Mouse (Mus musculus) layer of hippocampus, adult 2 months (tissue): ENCODE results near the gene A630076J17Rik. TPM values are rescaled to one million over a fixed set of nuclear protein-coding genes. Genes with fewer than 3 reads are reported as not detected.

Experiments
- DNase-seq, 2 experiments: peaks; one replicate each; pipeline ENCODE4 v3.0.0; 2022; ENCODE audit warnings: low spot score in 2 of 2
- H3K27ac ChIP-seq: fragments of 200-600 bp; 2 replicates; pipeline ENCODE4 v1.8.1; 2022
- H3K4me3 ChIP-seq: fragments of 200-600 bp; 2 replicates; pipeline ENCODE4 v1.8.1; 2022; ENCODE audit warnings: mild to moderate bottlenecking
- CTCF ChIP-seq: fragments of 200-600 bp; conservative IDR thresholded peaks from 2 replicates; pipeline ENCODE4 v1.8.1; 2022; ENCODE audit warnings: antibody characterized with exemption, mild to moderate bottlenecking, moderate library complexity
- total RNA-seq, 2 experiments: library from RNA; stranded (reverse); gene quantifications; 2 replicates each; pipeline ENCODE4 v1.2.3; 2021

Gene A630076J17Rik
- total RNA-seq, 2 experiments from 2014 or later = not detected

DNA sequence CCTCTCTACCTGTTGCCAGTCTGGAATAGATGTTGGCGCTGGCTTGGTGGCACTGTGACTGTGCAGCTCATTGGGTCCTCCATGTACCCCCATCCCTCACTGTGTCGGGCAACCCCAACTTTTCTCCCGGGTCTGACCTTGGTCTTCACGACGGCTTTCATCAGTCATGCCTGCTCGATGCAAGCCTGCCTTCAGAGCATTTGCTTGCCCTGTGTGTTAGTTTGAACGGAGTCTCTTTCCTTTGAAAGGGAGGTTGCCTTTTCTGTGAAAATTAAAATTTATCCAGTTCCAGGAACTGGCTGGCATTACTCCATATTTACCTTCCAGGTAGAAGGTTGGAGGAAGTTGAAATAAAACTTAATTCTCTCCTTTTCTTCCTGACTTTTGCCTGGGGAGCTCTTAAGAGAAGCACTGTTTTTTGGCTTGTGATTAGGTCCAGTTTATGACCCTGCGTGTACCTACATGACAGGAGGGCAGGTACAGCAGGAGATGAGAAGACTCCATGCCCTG is 8.1 kb downstream of the A630076J17Rik start:
- no peak overlapping the region for H3K27ac ChIP-seq
- no peak for DNase-seq
- no peak for TF ChIP-seq CTCF

DNA sequence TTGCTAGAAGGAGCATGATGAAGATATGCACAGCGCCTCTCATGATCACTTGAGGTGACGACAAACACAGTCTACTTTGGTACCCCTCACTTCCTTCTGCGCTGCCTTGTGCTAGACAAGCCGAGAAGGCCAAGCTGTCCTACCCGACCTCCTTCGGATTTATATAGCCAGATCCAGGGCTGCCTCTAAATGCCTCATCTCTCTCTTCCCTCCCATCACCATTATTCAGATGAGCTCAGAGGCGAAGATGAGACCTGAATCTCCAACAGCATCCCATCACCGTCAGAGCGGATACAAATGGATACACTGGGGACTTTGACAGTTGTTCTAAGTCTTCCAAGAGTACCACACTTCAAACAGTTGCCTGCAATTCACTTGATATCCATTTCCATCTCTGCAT is 9.2 kb downstream of the A630076J17Rik start, which contains the start of gene Prok1:
Gene Prok1, minus strand, starts transcription at position 101 of the 400 bp plus-strand sequence.
- Histone ChIP-seq H3K4me3 (no peak within 1 kb of the TSS), H3K27ac (no peak within 1 kb of the TSS)
- DNase-seq = no peak
- no peak for TF ChIP-seq CTCF

More for the DNA sequence above, 8.1 kb downstream of the A630076J17Rik start:
- no peak overlapping the region for H3K4me3 ChIP-seq

DNA sequence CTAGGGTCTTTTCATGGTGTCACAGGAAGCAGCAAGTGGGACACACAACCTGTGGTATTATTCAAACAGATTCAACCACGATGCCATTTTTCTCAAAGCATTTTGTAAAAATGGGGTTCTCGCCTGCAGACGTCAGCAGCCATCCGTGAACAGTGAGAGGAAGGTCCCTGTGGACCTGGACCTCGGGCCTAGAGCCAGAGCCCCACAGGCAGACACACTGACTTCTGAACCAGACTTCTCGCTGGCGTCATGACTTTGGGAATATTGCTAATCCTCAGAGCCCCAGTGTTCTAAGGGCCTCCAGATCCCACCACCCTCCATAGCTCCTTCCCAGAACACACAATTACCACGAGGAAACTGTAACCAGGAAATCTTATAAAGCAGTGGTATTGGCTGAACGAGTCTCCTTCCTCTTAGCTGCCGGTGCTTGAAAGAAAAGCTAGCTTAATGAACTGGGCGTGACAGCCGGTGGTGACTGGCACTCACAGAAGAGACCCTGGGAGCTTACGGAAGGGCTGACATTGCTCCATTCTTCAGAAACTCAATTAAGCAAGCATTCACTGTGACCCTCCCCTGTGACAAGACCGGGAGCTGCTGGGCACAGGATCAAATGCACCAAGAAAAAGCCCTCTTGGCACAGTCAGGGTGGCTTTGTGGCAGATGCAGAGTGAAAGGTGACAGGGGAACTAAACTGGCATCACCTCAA is 11.1 kb downstream of the A630076J17Rik start:
- Histone ChIP-seq H3K4me3 (no peak overlapping the region), H3K27ac (no peak overlapping the region)
- no peak for TF ChIP-seq CTCF
- DNase-seq = no peak

DNA sequence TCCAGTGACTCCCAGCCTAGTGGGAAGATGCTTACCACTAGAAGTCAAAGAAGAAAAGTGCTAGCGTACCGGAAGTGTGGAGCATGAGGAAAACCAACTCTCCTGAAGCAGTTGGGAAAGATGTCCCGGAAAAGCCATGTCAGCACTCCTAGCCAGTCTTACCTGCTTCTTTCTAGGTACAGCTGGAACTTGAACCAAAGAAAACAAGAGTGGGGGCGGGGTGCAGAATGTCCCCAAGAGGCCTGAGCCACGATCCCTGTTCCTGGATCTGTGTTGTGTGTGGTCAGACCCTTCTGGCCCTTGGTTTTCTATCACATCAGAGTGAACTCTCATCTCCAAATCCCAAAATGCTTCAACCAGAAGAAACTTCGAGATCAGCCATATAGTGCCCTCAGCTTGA is 16.5 kb downstream of the A630076J17Rik start:
- Histone ChIP-seq H3K4me3 (no peak overlapping the region), H3K27ac (no peak overlapping the region)

DNA sequence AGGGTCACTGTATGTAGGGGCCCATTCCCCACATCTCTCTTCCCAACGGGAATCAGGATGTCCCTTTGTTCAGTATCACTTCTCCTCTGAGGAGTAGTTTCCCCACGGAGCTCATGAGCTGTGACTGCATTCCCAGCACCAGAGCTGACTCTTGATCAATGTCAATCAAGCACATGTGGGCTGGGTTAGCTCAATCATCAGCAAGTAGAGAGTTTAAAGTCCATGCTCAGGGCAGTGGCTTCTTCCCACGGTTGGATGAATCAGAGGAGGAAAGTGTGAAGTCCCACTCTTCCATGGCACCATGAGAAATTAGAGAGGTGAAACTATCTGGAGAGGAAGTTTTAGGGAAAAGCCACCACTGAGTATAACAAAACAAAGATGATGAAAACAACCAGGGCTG is 18.6 kb downstream of the A630076J17Rik start:
- no peak for TF ChIP-seq CTCF
- Histone ChIP-seq H3K4me3 (no peak overlapping the region), H3K27ac (no peak overlapping the region)
- DNase-seq = no peak

More for the DNA sequence above, 16.5 kb downstream of the A630076J17Rik start:
- no peak for DNase-seq
- no peak for TF ChIP-seq CTCF

DNA sequence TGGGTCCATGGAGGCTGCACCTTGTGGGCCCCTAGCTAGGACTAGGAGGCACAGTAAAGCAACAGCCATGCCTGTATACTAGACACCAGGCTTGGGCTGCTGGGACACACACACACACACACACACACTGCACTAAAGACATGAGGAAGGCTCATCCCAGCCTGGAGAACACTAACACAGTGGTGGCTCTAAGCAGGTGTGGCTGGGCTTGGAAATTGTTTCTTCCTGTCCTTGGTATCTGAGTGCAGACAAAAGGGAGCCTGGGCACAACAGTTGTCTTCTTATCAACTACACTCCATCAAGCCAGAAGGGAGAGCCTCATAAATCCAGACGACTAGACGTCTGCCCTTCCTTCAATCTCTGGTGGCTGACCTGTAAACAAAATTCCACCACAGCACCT is 19.9 kb downstream of the A630076J17Rik start:
- no peak overlapping the region for H3K27ac ChIP-seq
- no peak overlapping the region for H3K4me3 ChIP-seq
- TF ChIP-seq CTCF = no peak
- no peak for DNase-seq

DNA sequence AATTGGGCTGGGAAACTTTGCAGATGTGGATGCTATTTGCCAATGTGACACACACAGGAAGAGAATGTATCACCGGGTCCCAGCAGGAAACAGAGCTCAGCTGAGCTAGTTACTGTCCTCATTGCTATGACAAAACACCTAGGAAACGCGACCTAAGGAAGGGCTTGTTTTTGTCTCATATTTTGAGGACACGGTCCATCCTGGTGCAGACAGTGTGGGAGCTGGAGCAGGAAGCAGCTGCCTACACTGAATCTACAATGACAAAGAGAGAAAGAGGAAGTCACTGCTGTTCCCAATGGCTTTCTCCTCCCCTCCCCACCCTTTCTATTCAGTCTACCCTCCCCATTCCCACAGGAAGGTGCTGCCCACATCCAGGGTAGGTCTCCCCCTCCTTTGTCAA is 21.6 kb downstream of the A630076J17Rik start:
- no peak for DNase-seq
- no peak overlapping the region for H3K27ac ChIP-seq
- no peak overlapping the region for H3K4me3 ChIP-seq
- TF ChIP-seq CTCF = no peak

DNA sequence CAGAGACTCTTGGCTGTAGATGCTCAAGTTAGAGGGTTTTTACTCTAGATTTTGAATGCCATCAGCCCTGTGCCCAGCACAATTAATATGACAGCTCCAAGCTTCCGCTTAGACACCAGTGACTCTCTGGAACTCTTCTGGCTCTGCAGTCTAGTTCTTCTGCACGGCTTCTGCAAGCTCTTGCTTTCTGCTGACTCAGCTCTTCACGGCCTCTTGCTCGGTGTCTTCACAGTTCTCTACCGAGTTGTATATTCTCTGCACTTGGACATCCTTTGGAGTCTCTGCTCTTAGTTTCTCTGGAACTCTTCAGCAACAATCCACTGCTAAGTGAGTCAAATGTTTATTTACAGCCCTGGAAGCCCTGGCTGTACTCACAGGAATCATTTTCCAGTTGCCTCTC is 23.5 kb downstream of the A630076J17Rik start:
- DNase-seq = no peak
- Histone ChIP-seq H3K4me3 (no peak overlapping the region), H3K27ac (no peak overlapping the region)
- TF ChIP-seq CTCF = no peak

DNA sequence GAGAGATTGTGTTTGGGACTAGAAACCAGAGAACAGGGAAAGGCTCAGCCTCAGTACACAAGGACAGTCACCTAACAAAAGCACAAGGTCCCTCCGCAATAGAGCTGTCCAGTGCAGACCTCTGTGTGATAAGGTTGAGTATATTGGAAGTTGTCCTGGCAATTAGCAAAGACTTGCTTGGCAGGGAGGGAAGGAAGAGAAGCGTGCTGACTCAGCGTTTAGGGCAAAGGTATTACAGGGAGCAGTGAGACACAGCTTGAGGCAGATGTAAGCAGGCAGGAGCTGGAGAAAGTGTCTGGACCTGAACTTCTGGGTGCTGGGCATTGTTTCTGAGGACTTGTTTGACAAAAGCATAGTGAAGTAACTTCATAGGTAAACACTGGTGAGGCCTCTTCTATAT is 25.6 kb downstream of the A630076J17Rik start:
- DNase-seq = no peak
- Histone ChIP-seq H3K27ac (no peak overlapping the region), H3K4me3 (no peak overlapping the region)
- TF ChIP-seq CTCF = no peak

DNA sequence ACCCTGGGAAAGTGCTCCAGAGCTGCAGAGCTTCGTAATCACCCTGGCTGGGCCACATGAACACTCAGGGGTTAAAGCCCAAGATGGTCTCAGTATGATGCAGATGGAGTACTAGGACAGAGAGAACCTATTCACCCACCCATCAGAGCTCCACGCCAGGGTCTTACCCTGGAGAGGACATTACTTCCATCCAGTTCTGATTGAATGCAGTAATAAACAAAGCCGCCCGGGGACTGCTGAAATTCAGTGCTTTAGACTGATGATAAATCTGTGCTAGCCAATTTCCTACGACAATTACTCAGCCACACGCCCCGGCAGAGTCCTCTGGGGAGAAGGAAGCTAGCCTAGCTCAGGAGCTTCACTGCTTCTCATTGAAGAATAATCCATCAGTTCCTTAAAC is 26.3 kb downstream of the A630076J17Rik start:
- H3K4me3 ChIP-seq = no peak overlapping the region
- TF ChIP-seq CTCF = no peak
- H3K27ac ChIP-seq = peak overlapping the region; percentile 76; the same call in 1 of the 2 replicates
- no peak for DNase-seq

DNA sequence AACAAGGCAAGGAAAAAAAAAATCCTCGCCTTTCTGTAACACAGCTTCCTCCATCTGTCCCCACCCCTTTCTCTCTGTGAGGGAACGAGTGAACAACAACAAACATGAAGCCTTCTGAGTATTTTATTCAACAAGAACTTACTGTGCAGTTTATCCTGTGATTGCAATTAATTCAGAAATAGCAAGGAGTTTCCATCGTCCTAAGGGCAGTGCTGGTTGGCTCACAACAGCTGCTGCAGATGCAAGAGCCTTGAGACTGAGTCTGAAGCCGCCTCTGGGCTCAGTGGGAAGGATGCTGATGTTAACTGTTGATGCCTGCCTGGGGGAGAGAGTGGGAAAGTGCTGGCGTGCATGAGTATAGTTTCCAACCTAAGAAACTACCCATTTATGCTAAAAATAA is 27.5 kb downstream of the A630076J17Rik start:
- no peak for TF ChIP-seq CTCF
- Histone ChIP-seq H3K27ac (peak overlapping the region; percentile 76), H3K4me3 (no peak overlapping the region)
- peak in 1 of 2 experiments; percentile 45 for DNase-seq

DNA sequence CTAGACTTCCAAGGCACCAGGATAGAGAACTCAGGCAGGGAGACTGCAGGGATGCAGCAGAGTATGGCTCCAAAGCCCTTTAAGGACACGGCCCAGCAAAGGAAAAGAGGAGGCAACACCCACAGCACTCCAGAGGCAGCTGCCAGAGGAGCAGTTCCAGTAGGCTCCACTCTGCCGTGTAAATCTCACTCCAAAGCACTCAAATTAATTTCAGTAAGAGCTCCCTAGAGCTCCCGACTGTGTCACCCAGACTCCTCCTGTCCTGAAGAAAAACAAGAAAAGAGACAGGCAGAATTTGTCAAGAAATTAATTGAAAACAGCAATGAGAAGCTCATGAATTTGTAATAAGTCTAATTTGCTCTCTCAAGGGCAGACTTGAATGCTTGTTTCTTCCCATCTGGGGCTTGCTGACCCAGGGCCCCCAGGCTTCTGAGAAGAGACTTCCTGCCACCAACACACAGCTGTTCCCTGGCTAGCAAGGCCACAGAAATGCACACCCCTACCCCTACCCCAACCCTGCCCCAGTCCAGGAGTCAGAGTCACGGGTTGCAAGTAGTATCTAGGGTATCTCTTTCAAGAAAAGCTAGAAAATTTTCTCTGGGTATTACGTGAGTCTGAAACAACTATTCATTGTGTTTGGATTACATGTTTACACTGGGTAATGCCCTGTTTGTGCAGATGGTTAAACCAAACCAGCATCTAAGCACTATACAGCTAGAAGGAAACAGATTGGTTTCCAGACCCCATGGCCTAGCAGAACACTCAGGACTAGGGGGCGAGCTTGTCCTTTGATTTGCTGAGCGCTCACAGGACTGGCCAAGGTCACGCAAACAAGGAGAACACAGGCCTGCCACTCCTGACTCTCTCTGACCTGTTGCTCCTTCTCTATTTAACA is 30.8 kb downstream of the A630076J17Rik start:
- peak overlapping the region; percentile 86 for H3K27ac ChIP-seq
- no peak for DNase-seq
- no peak overlapping the region for H3K4me3 ChIP-seq

DNA sequence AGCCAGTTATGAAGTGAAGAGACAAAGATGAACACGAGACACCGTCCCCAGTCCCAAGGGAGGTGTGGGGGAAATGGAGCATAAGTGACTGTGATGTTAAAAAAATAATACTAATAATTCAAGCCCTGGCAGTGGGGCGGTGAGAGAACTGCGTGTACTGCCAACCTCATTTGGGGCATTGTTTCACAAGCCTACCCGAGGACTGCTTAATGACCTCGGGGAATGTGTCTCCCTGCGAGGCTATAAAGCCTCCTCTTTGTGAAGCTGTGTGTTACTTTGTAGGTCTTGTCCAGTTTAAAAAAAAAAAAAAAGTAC is 31.4 kb downstream of the A630076J17Rik start:
- peak overlapping the region; percentile 86 for H3K27ac ChIP-seq
- no peak for DNase-seq
- TF ChIP-seq CTCF = no peak

More for the DNA sequence above, 30.8 kb downstream of the A630076J17Rik start:
- TF ChIP-seq CTCF = no peak

DNA sequence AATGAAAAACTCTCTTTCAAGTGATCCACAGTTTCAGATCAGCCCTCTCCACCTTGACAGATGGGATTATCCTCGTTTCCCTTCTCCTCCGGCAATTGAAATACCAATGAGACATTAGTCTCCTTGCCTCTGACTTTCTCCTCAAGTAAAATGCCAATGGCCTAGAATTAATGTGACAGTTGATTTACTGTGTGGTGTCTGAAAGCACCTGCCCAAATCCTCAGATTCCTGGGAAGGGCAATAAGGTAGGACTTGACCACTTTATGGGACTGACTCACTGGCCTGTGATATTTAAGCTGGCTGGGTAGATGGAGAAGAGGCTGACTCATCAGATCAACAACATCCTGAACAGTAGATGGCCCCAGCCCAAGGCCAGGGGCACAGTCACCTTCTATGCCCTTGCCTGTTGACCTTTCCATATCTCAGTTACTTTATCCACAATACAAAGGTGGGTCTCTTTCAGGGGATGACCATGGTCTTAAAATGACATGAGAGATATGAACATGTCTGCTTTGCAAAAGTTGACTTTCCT is 36.5 kb downstream of the A630076J17Rik start:
- DNase-seq = no peak
- TF ChIP-seq CTCF = no peak
- Histone ChIP-seq H3K4me3 (no peak overlapping the region), H3K27ac (no peak overlapping the region)

More for the DNA sequence above, 31.4 kb downstream of the A630076J17Rik start:
- H3K4me3 ChIP-seq = no peak overlapping the region
